Mouse (Mus musculus) cerebellum, postnatal 10 days (tissue): ENCODE data around the gene Fam107b.

Experiments
- DNase-seq, 2 experiments: peaks; one replicate each; pipeline ENCODE4 v3.0.0; 2021; ENCODE audit warnings: mixed read lengths in 2 of 2

Gene Fam107b

DNA sequence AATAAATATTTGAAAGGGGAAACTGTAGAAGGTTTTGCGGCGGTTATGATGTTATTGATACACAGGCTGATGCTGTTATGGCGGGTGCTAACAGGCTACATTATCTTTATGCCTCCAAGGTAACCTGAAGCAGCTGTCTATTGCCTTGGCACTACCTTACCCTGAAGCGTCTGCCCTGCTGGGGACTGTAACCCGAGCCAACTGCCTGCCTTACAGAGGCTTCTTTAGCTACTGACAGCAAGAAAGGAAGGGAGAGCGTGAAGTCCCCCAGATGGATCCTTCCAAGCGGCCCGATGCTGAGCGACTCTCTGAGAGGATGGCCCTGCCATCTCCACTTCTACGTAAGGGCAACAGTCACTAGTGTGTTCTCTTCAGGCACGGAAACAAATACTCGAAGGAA, at the start of gene Fam107b:
TSS of gene Fam107b (plus strand) at position 303 of the 400 bp plus-strand sequence.
- DNase-seq: peak; percentile 80 to 87

DNA sequence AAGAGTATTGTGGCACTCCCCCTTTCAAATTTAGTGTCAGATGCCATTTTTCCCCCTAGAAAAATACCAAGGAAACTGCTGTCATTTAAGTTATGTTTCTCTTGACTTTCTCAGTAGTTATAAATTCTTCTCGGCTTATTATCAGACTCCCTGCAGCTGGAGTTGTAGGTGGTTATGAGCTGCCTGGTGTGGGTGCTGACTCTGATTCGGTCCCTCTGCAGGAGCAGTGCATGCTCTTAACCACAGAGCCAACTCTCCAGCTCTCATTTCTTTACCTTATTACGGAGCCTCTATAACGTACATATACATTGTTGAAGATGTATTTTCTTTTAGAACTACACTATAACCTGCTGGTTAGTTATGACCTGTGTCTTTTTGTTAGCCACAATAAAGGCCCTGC, 47.7 kb upstream of the Fam107b start:
- no peak for DNase-seq

DNA sequence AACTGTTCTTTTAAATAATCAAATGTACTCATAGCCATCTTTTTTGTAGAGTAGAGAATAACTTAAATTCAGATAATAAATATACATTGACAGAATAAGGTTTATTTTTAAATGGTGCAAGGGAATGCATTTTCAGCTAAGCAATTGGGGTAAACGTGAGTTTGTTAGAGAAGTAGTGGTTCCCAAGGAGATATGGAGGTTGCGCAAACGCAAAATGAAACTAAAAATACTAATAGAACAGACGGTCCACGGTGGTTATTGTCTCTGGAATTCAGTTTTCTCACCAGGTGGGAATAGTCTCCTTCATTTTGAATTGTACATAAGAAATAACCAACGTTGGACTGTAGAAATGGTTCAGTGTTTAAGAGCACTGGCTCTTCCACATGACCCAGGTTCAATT, 44.0 kb upstream of the Fam107b start:
- DNase-seq: no peak

- no peak for DNase-seq
Measured at GRCm38 (mm10) chr2:3541307-3542079, 28.8 kb upstream of the Fam107b start.

GRCm38 (mm10) chr2:3546055-3546454, 24.2 kb upstream of the Fam107b start:
- DNase-seq: no peak

DNA sequence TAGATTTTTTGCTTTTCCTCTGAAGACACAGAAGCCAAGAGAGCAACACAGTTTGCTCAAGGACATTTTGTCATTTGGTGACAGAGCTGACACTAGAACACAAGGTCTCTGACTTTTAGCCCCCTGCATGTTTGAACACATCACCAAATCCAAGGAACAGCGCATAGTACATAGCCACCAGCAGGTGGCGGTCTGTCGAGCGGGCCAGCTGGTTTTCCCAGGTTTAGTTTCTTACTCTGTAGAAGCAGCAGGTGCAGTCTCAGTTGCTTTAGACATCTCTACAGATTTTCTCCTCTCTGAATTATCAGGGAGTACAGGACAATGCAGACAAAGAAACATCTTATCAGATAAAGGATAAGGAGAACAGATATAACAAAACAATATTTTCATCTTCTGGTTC, 23.7 kb upstream of the Fam107b start:
- peak; percentile 80 to 84 for DNase-seq

DNA sequence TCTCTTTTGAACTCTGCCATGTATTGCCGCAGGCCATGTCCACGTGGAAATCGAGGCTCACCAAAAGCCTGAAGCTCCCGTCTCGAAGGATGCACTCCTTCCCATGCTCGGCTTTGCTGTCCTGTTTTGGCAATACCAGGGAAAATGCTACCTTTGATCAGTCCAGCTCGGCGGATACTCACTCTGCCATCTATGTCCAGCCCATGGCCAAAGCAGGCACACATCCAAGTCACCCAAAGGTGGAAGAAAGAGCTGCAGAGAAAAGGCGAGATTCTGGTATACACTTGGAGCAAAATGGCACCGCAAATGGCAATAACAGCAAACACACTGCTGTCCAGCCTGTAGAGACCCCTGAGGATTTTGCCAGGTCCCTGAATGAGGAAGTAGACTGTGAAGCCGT, 318 bp downstream of the Fam107b start:
- DNase-seq: peak; percentile 63 to 66

GRCm38 (mm10) chr2:3573883-3574282, 3.6 kb downstream of the Fam107b start:
- no peak for DNase-seq

DNA sequence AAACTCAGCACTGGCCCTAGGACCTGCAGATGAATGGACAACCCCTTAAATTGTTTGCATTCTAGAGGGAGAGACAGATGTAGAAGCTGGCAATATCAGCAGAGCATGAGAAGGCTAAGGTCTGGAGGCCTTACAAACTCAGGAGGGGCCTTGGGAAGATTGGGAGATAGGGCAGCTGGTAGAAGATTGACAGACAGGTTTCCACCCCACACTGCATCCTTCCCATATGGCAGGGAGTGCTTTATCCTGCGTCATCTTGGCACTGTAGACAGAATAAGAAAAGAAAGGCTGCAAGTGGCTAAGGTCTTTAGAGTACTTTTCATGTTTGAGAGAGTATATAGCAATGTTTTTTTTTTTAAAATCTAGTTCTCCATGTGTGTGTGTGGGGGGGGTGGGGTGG, 4.9 kb downstream of the Fam107b start:
- peak; percentile 54 to 57 for DNase-seq

- peak in 1 of 2 experiments; percentile 30 for DNase-seq
Measured at GRCm38 (mm10) chr2:3576346-3576745, 6.1 kb downstream of the Fam107b start.

- no peak for DNase-seq
Measured at GRCm38 (mm10) chr2:3577216-3577615, 6.9 kb downstream of the Fam107b start.

GRCm38 (mm10) chr2:3578180-3578902, 8.1 kb downstream of the Fam107b start:
- DNase-seq: peak; percentile 34 to 38

GRCm38 (mm10) chr2:3579316-3579902, 9.1 kb downstream of the Fam107b start:
- DNase-seq: peak in 1 of 2 experiments; percentile 6

DNA sequence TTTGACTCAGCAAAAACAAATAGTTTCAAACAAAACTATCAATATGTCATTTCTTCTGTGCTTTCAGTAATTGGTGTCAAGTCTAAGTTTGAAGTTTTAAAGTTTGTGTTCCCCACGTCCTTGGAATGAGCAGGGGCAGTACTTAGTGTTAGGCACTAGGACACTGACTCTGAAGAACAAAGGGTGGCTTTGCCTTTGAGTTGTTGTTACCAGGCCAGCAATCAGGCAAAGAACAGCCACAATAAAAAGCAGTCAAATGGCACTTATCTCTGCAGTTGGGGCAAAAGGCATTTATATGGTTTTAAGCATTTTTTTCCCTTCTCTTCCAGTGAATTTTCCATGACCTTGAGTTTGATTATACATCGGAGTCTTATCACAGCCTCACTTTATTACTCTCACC, 12.5 kb downstream of the Fam107b start:
- DNase-seq: no peak

DNA sequence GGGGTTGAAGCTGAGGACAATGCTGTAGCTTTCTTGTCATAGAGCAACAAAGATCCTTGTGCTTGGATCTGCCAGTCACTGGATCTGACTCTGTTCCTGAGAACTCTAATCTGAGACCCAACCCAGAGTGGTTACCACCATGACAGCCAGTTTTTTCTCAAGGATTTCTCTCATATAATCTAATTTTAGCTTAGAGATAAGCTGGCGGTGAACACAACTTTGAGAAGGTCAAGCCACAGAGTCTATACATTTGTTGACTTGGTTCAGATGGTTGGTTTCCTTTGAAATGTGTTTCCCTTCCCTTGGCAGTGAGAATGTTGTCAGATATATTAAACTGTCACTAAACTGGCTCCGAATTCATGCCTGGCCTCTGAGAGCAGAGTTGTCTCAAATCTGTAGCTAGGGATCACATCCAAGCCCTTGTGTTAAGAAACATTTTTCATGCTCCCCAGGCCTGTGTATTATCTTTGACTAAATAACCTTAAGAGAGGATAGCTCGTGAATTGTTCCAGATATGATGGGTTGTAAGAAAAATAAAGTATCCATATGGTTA, 15.0 kb downstream of the Fam107b start:
- no peak for DNase-seq

DNA sequence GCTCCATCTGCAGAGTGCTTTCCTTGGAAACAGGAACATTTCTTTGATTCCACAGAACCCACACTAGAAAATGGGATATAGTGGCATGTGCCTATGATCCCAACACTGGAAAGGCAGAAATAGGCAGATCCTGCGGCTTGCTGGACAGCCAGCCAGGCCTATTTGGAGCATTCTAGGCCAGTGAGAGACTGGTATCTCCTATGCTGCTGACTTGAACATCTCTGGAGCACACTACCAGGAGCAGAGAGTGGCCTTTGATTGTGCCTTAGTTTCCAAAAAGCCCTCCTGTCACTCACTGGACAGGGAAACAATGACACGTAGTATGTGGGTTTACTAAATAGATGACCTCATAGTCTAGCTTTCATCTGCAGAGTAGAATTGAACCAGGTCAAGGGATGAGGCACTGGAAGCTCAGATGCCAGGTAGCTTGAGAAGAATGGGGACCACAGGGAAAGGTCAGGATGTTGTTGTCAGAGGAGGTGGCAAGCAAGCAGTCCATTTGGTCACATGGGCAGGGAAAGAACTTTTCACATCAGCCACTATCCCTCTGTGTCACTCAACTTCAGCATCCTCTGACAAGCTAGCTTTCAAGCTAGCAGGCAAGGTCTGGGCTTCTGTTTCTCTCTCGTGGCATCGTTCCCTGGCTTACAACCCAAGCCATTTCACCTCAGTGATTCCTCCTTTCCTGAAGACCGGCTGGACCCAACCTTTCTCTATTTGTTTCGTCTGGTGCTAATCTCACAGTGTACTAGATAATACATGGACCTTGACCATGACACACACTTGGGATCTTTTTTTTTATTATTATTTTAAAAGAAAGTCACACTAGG, 20.0 kb downstream of the Fam107b start:
- peak; percentile 91 to 93 for DNase-seq

GRCm38 (mm10) chr2:3590916-3591197, 20.6 kb downstream of the Fam107b start:
- DNase-seq: peak; percentile 87 to 88

DNA sequence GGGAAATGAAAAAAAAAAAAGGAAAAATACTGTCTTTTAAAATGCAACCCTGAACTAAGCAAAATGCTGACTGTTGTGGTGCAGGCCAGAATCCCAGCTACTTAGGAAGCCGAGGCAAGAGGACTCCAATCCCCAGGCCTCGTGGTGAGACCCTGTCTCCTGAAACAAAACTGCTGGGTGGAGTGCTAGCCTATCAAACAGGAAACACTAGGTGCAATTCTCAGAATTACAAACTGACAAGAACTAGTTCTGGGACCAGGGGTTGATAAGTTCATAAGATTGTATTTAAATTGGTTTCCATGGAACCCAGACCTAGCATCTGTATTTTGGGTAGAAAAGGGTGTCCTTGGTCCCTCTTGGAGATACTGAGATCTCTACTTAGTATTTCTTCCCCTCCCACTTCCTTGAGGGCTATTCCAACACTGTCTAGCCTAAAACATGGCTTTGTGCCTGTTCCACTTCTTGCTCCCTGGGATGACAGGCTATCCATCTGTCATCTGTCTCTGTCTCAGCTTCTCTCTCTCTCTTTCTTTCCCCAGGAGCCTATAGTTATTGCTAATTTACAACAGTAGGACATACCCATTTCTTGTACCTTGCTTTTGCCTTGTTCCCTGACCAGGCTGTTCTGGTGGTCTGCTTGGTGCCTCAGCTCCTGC, 24.5 kb downstream of the Fam107b start:
- DNase-seq: peak; percentile 62 to 63

GRCm38 (mm10) chr2:3600421-3600820, 30.1 kb downstream of the Fam107b start:
- peak; percentile 55 to 65 for DNase-seq

DNA sequence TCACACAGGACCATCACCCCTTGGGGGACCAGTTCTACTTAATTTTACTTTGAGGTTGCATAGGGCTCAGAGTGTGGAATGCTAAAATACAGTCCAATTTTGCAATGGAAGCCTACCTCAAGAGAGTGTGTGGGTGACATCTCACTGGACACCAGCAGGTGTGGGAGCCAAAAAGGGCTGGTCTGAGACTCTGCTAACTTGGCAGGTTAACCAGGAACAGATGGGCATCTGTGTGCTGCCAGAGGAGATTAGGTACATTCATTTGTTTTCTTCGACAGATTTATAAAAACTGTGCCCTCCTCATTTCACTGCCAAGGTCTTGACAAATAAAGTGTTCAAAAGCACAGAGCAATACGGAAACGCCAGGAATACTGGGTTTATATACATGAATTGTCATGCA, 32.3 kb downstream of the Fam107b start:
- DNase-seq: peak; percentile 95

DNA sequence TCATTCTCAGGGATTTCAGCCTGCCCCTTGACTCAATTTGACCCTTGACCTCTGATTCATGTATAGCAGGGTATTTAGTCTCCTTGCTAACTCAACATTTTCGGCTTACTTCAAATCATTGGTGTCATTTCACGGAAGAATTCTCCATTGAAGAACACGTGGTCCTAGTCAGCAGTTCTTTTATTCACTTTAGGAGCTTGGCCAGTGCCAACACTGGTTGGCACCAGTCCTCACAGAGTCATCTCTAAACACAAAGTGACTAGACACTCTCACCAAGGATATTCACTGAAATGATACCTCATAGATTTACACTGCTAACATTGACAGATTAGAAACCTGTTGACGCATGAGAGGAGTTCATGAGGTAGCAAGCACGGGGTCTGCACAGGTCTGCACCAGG, 32.9 kb downstream of the Fam107b start:
- peak; percentile 60 to 66 for DNase-seq
